Mouse (Mus musculus): ENCODE measurements around the gene Olfr358. TPM values are rescaled to one million over a fixed set of nuclear protein-coding genes. Genes with fewer than 3 reads are reported as not detected.

Gene Olfr358
- not detected in 2 replicates for polyA plus RNA-seq (2012; rRNA removed)

DNA sequence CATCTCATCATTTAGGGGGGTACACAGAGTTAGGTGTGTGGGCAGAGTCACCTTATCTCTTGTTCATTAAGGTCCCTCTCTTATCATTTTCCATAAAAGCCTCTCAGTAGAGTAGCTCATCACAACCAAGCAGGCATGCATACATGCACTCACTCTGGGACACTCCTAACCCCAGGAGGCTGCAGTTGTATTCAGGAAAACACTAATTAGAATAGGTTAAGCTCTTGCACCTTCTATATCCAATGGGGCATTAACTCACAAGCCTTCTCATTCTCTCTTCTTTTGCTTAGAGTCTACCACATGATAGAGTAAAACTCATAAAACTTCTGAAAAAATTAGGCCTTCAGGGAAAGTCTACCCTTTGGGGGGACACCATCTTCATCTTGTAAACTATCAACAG, at the start of gene Olfr358:
Gene Olfr358, minus strand, starts transcription at position 101 of the 400 bp plus-strand sequence.

GRCm38 (mm10) chr2:36993527-36993926, 15.6 kb downstream of the Olfr358 start, which contains the start of gene Olfr357:
Gene Olfr357, plus strand, starts transcription at chr2:36993827.

Other genes with a start within 250 kb of the Olfr358 start
- gene Olfr348, start 225.1 kb downstream of the Olfr358 start, polyA plus RNA-seq (2012; rRNA removed) = not detected in 2 replicates
- gene Olfr50, start 218.8 kb downstream of the Olfr358 start, polyA plus RNA-seq (2012; rRNA removed) = not detected in 2 replicates
- gene Olfr3, start 192.3 kb downstream of the Olfr358 start, polyA plus RNA-seq (2012; rRNA removed) = not detected in 2 replicates
- not detected in 2 replicates for gene Olfr350, start 163.0 kb downstream of the Olfr358 start, polyA plus RNA-seq (2012; rRNA removed)
- not detected in 2 replicates for gene Olfr351, start 146.7 kb downstream of the Olfr358 start, polyA plus RNA-seq (2012; rRNA removed)
- not detected in 2 replicates for gene Olfr352, start 140.9 kb downstream of the Olfr358 start, polyA plus RNA-seq (2012; rRNA removed)
- gene Olfr353, start 116.4 kb downstream of the Olfr358 start, polyA plus RNA-seq (2012; rRNA removed) = not detected in 2 replicates
- gene Olfr354, start 103.7 kb downstream of the Olfr358 start, polyA plus RNA-seq (2012; rRNA removed) = not detected in 2 replicates
- not detected in 2 replicates for gene Olfr355, start 80.4 kb downstream of the Olfr358 start, polyA plus RNA-seq (2012; rRNA removed)
- not detected in 2 replicates for gene Olfr356, start 72.2 kb downstream of the Olfr358 start, polyA plus RNA-seq (2012; rRNA removed)
- not detected in 2 replicates for gene Olfr357, start 15.5 kb downstream of the Olfr358 start, polyA plus RNA-seq (2012; rRNA removed)
- not detected in 2 replicates for gene Olfr360, start 56.4 kb upstream of the Olfr358 start, polyA plus RNA-seq (2012; rRNA removed)
- gene Olfr361, start 80.0 kb upstream of the Olfr358 start, polyA plus RNA-seq (2012; rRNA removed) = not detected in 2 replicates
- not detected in 2 replicates for gene Olfr362, start 108.6 kb upstream of the Olfr358 start, polyA plus RNA-seq (2012; rRNA removed)
- not detected in 2 replicates for gene Olfr364-ps1, start 130.0 kb upstream of the Olfr358 start, polyA plus RNA-seq (2012; rRNA removed)
- not detected in 2 replicates for gene Olfr365, start 178.9 kb upstream of the Olfr358 start, polyA plus RNA-seq (2012; rRNA removed)
- gene Olfr366, start 202.2 kb upstream of the Olfr358 start, polyA plus RNA-seq (2012; rRNA removed) = not detected in 2 replicates